Mouse (Mus musculus) thymus, postnatal 4 days (tissue): ENCODE measurements around the gene Dhodh.

ENCODE experiments used
- DNase-seq: peaks from one replicate; pipeline ENCODE4 v3.0.0; 2021

The Dhodh gene

GRCm38 (mm10) chr8:109608271-109609152, at the start of gene Dhodh:
TSS of gene Dhodh (minus strand) at chr8:109608673.
- DNase-seq: peak; percentile 96

- no peak for DNase-seq
Observed at GRCm38 (mm10) chr8:109656860-109657259, 48.4 kb upstream of the Dhodh start.

GRCm38 (mm10) chr8:109650801-109651200, 42.3 kb upstream of the Dhodh start:
- no peak for DNase-seq

- no peak for DNase-seq
Observed at GRCm38 (mm10) chr8:109648469-109648868, 40.0 kb upstream of the Dhodh start.

GRCm38 (mm10) chr8:109647331-109647730, 38.9 kb upstream of the Dhodh start:
- no peak for DNase-seq

GRCm38 (mm10) chr8:109641236-109641635, 32.8 kb upstream of the Dhodh start:
- no peak for DNase-seq

GRCm38 (mm10) chr8:109640410-109640809, 31.9 kb upstream of the Dhodh start:
- DNase-seq: no peak

- no peak for DNase-seq
Observed at GRCm38 (mm10) chr8:109638851-109639250, 30.4 kb upstream of the Dhodh start.

GRCm38 (mm10) chr8:109635146-109635545, 26.7 kb upstream of the Dhodh start:
- no peak for DNase-seq

GRCm38 (mm10) chr8:109632498-109632897, 24.0 kb upstream of the Dhodh start:
- no peak for DNase-seq

GRCm38 (mm10) chr8:109628638-109629037, 20.2 kb upstream of the Dhodh start:
- DNase-seq: no peak

GRCm38 (mm10) chr8:109615569-109615968, 7.1 kb upstream of the Dhodh start:
- no peak for DNase-seq

- DNase-seq: peak; percentile 16
Observed at GRCm38 (mm10) chr8:109614243-109615210, 6.1 kb upstream of the Dhodh start, which contains the start of gene Pkd1l3. TSS of gene Pkd1l3 (plus strand) at chr8:109614517.

GRCm38 (mm10) chr8:109609153-109609502, 655 bp upstream of the Dhodh start:
- no peak for DNase-seq

GRCm38 (mm10) chr8:109607650-109608049, 823 bp downstream of the Dhodh start:
- no peak for DNase-seq

- no peak for DNase-seq
Observed at GRCm38 (mm10) chr8:109606725-109607124, 1.7 kb downstream of the Dhodh start.

- peak; percentile 82 for DNase-seq
Observed at GRCm38 (mm10) chr8:109595854-109596253, 12.6 kb downstream of the Dhodh start.

GRCm38 (mm10) chr8:109593117-109593788, 15.2 kb downstream of the Dhodh start:
- DNase-seq: peak; percentile 44

- DNase-seq: no peak
Observed at GRCm38 (mm10) chr8:109592164-109592563, 16.3 kb downstream of the Dhodh start.

GRCm38 (mm10) chr8:109591367-109591766, 17.1 kb downstream of the Dhodh start:
- no peak for DNase-seq

- DNase-seq: no peak
Observed at GRCm38 (mm10) chr8:109590901-109591300, 17.6 kb downstream of the Dhodh start.

- DNase-seq: no peak
Observed at GRCm38 (mm10) chr8:109586972-109587504, 21.4 kb downstream of the Dhodh start.

- DNase-seq: no peak
Observed at GRCm38 (mm10) chr8:109585652-109586051, 22.8 kb downstream of the Dhodh start.
